Mouse (Mus musculus): ENCODE measurements around the gene Jade2.

Jade2 gene

DNA sequence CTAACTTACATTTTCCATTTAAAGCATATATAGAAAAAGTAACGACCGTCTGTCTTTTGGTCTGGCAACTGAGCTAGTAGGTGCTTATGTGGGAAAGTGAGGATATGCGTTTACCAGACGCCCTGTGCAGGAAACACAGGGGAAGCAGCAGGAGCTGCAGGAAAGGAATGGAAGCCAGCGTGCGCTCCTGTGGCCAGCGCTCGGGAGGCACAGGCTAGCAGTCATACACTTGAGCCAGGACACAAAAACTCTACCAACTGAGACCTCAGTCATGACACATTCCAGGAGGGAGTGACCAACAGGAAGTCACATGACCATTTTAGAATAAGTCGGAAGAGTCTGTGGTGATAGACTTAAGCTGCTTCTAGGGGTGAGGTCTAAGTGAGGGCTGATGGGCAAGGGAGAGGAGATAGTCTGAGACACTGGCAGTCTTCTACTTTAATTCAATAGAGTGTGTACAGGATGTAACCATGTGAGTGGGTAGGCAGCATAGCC lies 76.6 kb downstream of the Jade2 start:
- DNase-seq, result no peak

DNA sequence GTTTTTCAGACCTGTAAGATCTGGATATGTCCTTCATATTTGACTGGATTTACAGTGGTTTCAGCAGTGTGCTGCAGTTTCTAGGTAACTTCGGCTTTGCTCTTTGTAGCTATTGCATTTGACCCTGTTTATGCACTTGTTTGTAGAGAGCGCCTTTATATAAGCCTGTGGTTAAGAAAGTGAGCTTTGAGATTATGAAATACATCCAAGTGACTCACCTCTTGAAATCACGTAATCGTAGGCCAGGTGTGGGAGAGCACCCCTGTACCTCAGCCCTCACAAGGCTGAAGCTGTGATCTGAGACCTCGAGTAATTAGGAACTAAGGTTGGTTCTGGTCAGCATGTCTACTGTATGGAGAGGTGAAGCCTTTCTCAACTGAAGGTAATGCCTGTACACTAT lies 80.0 kb downstream of the Jade2 start:
- DNase-seq, result no peak

DNA sequence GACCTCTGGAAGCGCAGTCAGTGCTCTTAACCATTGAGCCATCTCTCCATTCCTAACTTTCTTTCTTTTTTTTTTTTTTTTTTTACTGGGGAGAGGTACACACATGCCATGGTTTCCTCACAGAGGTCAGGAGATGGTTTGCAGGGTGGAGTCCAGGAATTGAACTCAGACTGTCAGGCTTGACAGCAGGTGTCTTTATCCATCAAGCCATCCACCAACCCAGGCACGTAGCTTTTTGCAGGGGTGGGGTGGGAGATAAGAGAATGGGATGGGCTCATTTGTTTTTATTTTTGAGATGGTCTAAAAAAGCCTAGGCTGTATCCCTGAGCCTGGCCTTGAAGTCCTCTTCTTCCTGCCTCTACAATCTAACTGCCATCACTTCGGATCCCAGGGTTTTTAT lies 81.9 kb downstream of the Jade2 start:
- DNase-seq, result no peak

DNA sequence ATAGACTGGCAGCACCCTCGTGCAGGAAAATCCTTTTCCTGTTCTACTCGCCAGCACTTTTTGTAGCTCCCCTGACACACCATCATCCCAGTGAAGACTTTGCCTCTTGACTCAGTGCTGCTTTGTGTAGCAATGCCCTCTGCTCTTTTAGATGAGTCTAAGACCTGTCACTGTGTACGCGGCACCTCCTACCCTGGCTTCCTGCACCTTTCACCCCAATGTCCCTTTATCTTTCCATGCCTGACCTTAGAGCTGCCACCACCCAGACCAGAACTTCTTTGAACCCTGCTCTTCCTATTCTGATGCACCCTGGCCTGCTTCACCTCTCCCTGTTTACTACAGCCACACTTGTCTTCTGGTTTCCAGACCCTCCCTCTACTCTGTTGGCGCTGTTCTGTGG lies 89.2 kb downstream of the Jade2 start:
- no peak for DNase-seq

GRCm38 (mm10) chr11:51767579-51768220 lies 89.8 kb downstream of the Jade2 start:
- no peak for DNase-seq

DNA sequence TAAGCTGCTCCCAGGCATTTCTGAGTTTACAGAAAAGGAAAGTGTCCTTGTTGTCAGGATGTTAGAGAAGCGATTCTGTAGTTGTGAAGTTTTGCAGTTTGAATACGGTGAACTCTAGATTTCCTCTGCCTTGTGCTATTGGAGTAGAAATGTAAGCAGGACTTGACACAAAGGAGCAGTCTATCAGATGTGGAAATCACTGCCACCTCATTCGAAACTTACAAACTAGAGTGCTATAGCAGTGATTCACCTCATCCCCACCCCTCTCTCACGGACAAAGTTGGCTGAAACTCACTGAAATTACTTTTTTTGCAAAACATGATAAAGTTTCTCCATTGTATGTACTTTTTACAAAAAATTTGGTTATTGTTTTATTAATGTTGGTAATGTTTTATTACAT lies 92.6 kb downstream of the Jade2 start:
- DNase-seq, result no peak

DNA sequence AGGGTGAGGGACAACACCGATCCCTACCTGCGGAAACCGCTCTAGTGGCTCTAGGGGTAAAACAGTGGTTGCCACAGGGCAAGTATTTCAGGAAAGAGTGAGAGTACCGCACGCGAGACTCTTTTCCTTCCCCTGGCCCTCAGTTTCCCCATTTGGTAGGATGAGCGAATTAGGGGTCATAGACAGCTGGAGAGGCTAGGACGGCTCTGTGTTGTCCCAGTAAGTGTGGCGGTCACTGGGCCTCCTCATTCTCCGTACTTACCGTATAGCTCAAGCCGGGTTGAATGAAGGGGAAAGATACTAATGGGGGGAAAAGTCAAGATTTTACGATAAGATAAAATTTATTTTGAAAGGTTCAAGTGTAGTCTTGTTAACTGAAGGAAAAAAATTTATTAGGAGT lies 93.5 kb downstream of the Jade2 start:
- DNase-seq, result no peak

Data from retina, postnatal 1 day (tissue).